Mouse (Mus musculus) retina, adult 2 months (tissue): ENCODE measurements around the gene Pde4a.

Experiments
- DNase-seq: peaks from one replicate; pipeline ENCODE4 v3.0.0-alpha.2; 2012; ENCODE audit warnings: low read depth, low spot score

The Pde4a gene

DNA sequence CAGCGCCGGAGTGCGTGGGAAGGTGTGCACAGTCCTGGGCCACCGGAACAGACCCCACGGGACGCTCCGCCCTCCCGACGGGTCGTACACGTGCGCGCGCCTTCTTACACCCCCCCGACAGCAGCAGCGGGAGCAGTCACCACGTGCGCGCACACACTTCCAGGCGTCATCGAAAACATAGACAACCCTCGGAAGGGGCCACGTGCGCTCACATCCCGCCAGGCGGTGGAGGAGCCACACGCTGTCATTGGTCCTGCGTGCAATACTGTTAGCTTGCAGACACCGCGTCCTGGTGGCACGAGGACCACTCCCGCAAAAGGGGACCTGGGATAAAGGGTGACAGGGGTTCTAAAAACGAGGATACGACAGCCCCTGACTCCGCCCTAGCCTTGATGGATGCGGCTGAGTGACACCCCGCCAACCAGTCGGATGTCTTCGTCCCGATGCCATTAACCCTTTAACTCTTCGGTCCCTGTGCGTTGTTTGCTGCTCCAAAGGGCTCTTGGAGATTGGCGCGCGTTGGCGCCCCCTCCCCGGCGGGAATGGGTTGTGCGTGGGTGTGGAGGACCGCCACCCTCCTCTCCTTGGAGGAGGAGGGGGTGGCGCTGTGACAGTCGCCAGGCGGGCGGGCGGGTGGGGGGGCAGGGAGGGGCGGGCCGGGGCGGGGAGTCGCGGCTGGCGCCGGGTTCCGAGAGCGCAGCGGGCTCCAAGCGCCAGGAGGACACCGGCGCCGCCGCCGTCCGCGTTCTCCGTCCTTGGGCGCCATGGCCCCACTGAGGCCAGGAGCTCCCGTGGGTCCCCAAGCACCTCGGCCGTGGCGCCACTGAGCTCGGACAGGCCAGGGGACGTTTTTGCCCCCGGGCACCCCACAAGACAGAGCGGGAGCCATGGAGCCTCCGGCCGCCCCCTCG is at the start of gene Pde4a:
Gene Pde4a, plus strand, starts transcription at position 674 of the 911 bp plus-strand sequence.
- no peak for DNase-seq

DNA sequence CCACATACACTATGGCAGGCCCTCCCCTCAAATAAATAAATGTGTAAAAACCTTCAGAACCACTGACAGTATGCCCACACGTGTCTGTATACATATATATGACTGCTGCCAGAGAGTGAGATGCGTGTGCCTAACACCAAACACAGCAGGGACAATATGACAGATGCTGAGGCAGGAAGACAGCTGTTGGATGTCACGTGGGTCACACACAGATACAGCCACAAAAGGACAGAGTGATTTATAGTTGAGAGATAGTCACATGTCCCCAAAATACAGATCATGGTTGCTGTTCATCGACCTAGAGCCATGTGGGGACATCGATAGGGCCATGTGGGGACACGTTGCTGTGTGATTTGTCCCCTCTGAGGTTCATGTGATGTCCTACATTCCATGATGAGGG is 48.4 kb upstream of the Pde4a start:
- DNase-seq = no peak

DNA sequence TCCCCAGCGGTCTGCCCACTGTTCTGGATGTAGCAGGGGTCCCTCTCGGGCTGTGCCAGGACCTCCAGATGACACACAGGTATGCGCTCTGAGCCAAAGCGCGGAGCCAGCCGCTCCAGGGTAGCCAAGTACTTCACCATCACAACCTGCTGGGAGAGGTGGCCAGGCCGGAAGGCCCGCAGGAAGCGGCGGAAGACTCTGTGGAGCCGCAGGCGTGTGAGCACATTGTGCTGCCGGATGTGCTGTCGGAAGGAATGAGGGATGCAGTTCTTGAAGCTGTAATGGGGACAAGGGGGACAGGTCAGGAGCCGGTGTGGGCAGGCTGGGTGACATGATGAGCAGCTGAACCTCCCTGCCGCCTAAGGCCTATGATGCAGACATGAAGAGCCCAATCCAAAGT is 44.0 kb upstream of the Pde4a start:
- DNase-seq = no peak

DNA sequence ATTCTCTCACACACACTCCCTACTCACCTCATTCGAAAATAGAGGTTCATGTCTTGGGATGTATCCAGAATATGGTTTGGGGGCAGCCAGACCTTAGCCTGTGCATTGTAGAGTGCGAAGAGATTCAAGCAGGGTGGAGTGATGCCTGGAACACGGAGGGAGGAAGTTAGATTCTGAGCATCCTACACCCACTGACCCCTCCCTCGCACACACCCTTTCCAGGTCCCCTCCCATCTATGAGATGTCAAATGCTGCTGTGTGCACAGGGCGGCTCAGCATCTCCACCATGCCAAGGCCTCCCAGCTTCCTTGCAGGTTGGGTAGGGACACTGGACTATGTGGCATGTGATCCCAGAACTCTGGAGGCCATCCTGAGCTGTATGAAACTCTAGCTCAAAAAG is 40.7 kb upstream of the Pde4a start:
- DNase-seq = no peak

DNA sequence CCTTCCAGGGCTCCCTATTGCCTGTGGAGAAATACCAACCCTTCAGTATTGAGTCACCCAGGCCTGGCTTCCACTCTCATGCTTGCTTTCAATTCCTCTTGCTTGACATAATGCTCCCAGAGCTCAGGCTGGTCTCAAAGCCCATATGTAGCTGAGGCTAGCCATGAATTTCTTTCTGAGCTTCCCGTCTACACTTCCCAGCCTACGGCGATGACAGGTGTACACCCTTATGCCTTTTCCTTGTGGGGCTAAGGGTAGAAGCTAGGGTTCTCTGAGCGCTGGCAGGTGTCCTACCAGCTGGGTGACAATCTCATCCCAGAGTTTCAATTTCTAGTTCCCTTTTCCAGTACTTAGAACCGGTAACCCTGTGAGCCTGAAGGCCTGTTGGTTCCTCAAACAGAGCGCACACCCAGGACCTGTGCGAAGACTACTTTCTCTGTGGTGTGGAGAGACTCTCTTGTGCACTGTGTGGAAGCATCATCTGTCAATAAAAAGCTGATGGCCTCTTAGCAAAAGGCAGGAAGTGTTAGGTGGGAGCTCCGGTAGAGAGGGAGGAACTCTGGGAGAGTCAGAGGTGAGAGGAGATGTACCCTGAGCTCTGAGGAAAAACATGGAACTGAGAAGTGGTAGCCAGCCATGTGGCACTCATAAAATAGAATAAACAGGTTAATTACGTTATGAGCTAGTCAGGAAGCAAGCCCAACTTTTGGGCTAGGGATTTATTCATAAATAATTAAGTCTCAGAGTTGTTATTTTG is 39.8 kb upstream of the Pde4a start:
- no peak for DNase-seq

DNA sequence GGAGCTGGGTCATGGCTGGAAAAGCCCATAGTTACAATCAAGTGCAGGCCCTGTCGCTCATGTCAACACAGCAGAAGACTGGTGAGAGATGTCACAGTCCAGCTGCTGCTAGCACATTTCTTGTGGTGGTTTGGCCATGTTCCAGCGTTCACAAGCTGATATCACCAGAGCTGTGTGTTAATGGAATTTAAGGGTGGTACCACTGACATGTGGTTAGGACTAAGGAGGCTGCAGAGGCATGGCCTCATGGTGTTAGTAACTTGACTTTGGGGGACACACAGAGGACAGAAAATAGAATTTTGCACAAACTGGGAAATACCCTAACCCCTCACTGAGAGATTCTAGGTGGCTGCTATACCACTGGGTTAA is 39.3 kb upstream of the Pde4a start:
- DNase-seq = no peak

DNA sequence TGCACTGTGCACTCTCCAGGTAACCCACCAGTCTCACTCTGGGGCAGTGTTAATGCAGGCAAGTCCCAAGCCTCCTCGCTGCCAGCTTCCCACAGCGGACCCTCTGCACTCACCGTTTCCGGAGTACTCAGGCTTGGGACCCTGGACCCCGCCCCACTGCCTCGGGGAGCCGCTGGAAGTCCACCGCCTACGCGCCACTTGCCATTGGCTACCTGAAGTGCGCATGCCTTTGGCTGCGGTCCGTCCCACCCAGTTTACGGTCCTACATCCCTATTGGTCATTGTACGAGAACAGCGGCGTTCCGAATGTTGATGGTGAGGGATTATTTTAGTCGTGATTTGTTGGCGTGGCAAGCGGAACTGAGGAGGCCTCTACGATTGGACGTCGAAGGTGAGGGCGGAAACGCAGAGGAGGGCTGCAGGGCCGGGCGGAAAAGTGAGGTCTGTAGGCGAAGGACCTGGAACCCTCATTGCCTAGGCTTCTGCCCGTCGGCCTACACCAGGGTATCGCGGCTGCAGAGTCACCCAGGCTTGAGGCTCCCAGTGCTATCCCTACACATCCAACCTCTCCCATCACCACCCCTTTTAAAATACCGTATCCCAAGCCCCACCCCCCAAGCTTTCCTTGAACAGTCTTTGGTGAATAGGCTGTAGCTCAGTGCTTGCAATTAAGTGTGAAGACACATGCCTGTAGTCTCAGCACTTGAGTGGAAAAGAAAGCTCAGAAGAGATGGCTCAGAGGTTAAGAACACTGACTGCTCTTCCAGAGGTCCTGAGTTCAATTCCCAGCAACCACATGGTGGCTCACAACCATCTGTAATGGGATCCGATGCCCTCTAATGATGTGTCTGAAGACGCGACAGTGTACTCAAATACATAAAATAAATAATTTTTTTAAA is 34.2 kb upstream of the Pde4a start, which contains the start of gene Tyk2:
Gene Tyk2, minus strand, starts transcription at position 185 of the 898 bp plus-strand sequence.
- peak; percentile 74 for DNase-seq

DNA sequence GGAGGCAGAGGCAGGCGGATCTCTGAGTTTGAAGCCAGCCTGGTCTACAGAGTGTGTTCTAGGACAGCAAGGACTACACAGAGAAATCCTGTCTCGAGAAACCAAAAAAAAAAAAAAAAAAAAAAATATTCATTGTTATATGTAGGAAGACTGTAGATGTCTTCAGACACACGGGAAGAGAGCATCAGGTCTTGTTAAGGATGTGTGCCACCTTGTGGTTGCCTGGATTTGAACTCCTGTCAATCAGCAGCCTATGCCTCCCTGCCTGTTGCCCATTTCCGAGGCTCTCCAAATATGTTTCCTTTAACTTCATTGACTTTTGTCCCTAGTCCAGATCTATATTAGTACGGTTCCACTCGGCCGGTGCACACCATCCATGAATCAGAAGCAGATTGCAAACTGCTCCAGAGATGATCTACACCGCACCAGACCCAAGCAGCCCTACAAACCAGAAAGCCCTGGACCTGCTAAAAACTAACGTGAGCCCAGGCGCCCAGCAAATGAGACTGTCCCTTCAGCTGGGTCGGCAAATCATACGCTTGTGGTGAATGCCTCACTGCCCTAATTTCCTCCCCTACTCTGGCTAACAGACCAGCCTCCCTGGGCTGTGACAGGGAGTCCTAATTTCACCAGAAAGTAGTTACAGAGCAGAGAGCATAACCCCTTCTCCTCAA is 33.3 kb upstream of the Pde4a start:
- DNase-seq = no peak

DNA sequence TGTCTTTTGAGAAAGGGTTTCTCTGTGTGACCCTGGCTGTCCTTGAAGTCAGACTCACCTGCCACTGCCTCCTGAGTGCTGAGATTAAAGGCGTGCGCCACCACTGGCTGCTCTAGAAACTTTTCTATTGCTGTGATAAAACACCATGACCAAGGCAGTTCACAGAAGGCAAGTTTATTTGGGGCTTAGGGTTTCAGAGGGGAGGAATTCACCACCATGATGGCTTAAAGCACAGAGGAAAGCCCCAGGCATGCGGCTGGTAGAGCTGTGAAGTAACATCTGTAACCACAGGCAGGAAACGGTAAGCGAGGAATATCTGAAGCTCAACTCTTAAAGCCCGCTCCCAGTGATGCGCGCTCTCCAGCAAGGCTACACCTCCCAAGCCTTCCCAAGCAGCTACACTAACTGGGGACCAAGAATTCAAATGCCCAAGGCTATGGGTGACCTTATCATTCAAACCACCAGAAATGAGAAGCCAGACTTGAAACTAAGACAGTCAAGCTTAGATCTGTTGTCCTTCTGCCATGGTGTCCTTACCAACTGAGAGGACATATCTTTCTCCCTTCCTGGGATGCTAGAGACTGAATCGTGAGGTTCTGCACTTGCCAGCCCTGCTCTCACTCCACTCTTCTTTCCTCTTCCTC is 32.3 kb upstream of the Pde4a start:
- DNase-seq = no peak

DNA sequence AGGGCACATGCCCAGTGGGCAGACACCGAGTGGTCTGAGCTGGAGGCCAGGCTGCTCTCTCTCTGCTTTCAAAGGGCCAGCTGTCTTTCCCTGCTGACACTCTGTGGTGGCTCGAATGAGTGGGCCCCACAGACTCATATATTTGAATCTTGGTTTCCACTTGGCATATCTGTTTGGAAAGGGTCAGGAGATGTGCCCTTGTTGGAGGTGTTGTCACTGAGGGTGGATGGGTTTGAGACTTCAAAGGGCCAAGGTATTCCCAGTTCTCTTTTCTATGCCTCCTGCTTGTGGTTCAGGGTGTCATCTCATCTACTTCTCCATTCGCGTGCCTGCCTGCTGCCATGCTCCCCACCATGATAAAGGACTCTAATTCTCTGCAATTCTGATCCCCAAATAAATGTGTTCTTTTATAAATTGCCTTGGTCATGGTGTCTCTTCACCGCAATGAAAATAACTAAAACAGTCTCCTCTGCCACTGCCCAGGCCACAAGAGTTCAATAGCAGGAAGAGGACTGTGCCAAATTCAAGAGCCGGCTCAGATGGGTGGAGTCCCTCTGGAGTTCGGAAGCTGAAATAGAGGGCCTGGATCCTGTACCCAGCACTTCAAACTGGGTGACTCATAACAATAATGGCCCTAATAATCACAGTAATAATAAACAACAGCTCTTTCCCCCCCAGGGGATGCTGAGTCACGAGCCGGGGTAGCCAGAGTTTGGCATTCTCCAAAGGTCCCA is 30.8 kb upstream of the Pde4a start:
- no peak for DNase-seq

DNA sequence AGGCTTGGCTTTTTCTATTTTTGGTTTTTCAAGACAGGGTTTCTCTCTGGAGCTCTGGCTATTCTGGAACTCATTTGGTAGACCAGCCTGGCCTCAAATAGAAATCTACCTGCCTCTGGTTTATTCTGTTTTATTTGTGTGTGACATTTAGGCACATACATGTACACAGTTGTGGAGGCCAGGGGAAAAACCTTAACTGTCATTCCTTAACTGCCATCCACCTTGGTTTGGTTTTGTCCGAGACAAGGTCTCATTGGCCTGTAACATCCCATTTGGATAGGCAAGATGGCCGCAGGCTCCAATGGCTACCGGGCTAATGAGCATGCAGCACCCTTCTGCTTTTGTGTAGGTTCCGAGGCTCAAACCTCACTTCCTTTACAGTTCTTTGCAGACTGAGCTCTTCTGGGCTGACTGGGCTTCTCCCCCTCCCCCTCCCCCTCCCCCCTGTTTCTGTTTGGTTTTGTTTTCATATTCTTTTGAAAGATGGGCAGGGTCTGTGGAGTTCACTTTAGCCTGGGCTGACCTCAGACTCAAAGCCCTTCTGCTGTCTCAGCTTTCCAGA is 30.1 kb upstream of the Pde4a start:
- no peak for DNase-seq

DNA sequence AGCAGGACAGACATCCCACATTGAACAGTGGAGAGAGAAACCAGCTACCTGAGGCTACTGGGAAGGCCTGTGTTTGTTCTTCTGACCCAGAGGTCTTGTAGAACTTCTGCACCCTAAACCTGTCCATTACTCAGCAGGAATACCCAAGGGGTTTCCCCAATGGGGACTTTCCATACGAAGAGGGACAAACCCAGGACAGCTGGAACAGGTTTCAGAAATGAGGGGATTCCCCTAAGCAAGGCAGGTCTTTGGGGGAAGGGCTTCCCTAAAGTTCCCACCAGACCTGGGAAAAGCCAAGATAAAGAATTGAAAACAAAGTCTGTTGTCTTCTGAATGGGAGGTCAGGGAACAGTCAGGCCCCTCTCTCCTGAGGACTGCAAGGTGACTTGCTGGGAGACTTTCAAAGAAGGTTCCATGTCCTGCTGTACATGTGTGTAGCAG is 29.6 kb upstream of the Pde4a start:
- no peak for DNase-seq

DNA sequence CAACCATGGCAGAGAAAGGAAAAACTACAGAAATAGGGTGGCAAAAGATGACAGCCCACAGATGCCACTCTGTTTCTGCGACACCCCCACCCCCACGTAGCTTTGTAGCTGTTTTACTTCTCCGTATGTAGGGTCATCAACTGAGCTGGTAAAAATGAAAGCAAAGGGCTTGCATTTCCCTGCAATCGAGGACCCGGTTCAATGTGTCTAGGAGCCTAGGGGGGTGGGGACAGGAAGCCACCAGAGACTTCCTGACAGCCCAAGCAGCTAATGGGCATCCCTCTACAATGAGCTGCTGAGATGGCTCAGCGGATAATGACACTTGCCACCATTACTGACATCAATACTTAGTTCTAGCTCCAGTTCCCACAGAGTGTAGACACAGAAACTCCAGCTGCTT is 29.1 kb upstream of the Pde4a start:
- no peak for DNase-seq

DNA sequence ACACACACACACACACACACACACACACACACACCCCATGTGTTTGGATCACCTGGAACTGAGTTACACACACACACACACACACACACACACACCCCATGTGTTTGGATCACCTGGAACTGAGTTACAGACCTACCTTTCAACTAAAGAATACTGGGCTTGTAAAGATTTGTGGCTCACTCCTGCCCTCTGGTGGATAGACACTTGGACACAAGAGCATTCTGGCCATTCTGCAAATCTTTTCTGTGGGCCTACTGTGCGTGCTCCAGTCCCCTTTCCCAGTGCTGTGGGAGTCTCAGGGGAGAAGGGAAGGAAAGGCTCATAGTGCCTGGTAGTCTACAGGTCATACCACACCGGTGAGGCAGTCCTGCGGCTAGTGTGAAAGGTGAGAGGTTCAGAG is 28.3 kb upstream of the Pde4a start:
- no peak for DNase-seq

DNA sequence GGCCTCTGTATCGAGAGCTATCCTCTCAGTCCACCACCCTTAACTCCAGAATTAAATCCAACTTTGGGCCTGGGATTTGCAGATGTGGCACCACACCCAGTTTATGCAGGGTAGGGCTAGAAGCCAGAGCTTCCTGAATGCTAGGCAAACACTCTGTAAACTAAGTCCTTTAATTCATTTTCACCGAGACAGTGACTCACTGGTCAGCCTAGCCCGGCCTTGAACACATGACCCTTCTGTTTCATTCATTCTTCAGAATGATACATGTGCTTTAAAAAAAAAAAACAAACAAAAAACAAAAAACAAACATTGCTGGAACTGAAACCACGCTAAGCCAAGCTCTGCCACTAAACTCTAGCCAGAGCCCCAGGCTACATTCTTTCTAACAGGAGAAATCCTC is 27.1 kb upstream of the Pde4a start:
- DNase-seq = no peak

DNA sequence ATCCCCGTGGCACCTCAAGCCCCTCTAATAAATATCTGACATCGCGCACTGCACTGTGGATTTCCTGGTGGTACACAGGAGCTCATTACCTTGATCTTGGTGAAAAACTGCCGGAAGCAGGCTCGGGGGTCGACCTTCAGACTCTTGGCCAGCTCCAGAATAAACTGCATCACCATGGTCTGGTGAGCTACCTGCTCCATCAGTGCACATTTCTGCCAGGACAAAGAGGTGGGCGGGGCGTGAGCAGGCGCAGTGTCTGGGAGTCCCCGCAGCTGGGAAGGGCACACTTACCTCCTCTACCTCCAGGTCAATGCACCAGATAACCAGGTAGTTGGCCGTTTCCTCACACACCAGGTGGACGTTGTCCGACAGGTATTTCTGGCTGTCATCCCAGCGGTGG is 23.6 kb upstream of the Pde4a start:
- no peak for DNase-seq

DNA sequence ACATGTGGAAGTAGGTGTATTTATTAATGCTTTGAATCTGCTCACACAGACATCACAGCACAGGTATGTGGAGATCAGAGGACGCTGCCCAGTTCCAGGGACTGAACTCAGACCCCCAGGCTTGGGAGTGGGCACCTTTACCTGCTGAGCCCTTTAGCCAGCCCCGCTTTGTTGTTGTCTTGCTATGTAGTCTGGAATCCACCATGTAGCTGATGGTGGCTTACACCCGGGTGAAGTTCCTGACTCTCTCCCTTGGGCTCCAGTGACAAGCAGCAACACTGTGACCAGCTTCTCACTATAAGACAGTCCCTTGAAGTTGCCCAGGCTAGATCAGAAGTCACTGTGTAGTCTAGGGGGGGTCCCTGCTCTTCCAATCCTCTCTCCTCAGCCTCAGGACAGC is 21.2 kb upstream of the Pde4a start:
- no peak for DNase-seq

DNA sequence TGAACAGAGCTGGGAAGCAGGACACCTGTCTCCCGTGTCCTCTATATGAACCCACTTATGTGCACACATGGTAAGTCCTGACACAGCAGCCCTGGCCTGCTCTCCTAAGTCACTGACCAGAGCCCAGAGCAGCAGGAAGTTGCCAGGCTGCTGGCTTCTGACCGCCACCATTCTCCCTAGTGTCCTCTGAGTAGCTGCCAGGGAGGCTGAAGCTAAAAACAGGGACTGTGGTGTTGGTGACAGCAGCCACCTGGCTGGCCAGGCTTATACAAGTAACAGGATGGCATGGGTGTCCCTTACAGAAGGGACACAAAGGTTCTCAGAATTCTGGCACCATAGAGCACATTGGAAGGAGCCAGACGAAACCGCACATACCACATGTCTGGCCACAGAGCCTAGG is 20.1 kb upstream of the Pde4a start:
- DNase-seq = no peak

DNA sequence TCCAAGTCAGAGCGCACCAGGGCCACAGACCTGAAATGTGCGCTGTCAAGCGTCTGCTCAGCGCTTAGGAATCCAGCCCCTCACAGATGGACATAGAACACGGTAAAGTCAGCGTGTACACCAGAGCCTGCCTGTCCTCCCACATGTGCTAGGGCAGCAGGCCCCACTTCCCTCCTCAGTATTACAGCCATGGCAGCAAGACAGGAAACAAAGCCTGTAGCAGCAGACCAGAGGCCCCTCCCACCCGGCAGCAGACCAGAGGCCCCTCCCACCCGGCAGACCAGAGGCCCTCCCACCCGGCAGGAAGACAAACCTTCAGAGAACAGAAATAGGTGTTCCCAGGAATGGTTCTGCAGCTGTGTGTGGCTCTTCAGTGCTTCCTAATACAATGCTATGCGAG is 18.8 kb upstream of the Pde4a start:
- no peak for DNase-seq

DNA sequence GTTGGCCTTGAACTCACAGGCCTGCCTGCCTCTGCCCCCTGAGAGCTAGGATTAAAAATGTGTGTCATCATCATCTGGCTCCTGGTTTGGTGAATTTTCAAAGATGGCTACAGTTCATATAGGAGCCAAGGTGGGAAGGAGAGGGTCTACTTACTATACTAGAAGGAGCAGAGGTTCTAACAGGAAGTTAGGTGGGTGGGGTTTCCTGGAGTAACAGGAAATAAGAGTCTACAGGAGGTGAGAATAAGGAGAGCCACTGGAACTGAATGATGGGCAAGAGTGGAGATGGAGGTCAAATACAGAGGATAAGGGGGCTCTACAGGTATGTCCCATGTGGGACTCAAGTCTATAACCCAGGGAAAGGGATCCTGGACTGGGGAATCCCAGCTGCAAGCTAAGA is 17.1 kb upstream of the Pde4a start:
- DNase-seq = no peak
